Mouse (Mus musculus): Measurements from ENCODE around the gene Cryba4. TPM values are rescaled to one million over a fixed set of nuclear protein-coding genes. Genes with fewer than 3 reads are reported as not detected.
A peak's percentile ranks its signal among the peaks of the same experiment; 100 is the strongest.

The Cryba4 gene
- polyA plus RNA-seq, 1 experiment = 0.61 TPM

- no peak for TF ChIP-seq CTCF (IDR thresholded peaks at IDR 0.05; ENCODE audit: control insufficient read depth, insufficient read depth, insufficient replicate concordance, low read depth, low read length)
- no peak for TF ChIP-seq POLR2A (IDR thresholded peaks at IDR 0.05; ENCODE audit: control insufficient read depth, low read depth, low read length)
- Histone ChIP-seq H3K27ac (ENCODE audit: control insufficient read depth, insufficient read depth, low read depth, low read length) (no peak overlapping the region), H3K4me3 (ENCODE audit: control insufficient read depth, low read depth, low read length) (no peak overlapping the region), H3K4me1 (ENCODE audit: control insufficient read depth, insufficient read depth, low read length) (peaks cover 8% of the 10 kb centered on the region), H3K36me3 (ENCODE audit: control insufficient read depth, insufficient read depth, low read length) (no peaks in the 10 kb centered on the region), H3K27me3 (ENCODE audit: control insufficient read depth, insufficient read depth, low read length) (no peaks in the 10 kb centered on the region)
Measured at GRCm38 (mm10) chr5:112219398-112219797, 32.9 kb downstream of the Cryba4 start.

DNA sequence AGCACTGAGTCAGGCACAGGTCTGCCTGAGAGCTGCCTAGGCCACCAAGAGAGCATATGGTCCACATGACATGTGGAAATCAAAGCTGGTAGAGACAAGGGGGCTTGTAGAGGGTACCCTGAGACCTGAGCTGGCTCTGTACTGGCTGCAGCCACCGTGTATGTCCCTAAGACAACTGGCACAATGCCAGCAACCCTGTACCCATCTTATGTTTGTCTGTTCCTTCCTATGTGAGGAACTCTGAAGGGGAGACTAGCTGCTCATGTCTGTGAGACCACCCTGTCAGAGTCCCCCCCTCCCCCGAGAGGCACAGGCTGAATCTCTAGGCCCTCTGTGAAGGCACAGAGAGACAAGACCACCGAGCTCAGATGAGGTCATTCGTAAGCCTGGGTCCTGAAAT, 33.6 kb downstream of the Cryba4 start:
- peaks cover 9% of the 10 kb centered on the region for H3K4me1 ChIP-seq (ENCODE audit: control insufficient read depth, insufficient read depth, low read length)
- H3K27me3 ChIP-seq (ENCODE audit: control insufficient read depth, insufficient read depth, low read length) = no peaks in the 10 kb centered on the region

GRCm38 (mm10) chr5:112217031-112217430, 35.3 kb downstream of the Cryba4 start:
- Histone ChIP-seq H3K27ac (ENCODE audit: control insufficient read depth, insufficient read depth, low read depth, low read length) (no peak overlapping the region), H3K27me3 (ENCODE audit: control insufficient read depth, insufficient read depth, low read length) (no peaks in the 10 kb centered on the region), H3K4me3 (ENCODE audit: control insufficient read depth, low read depth, low read length) (peak overlapping the region; percentile 79), H3K36me3 (ENCODE audit: control insufficient read depth, insufficient read depth, low read length) (no peaks in the 10 kb centered on the region), H3K4me1 (ENCODE audit: control insufficient read depth, insufficient read depth, low read length) (peaks cover 9% of the 10 kb centered on the region)
- TF ChIP-seq POLR2A (IDR thresholded peaks at IDR 0.05; ENCODE audit: control insufficient read depth, low read depth, low read length) = no peak
- TF ChIP-seq CTCF (IDR thresholded peaks at IDR 0.05; ENCODE audit: control insufficient read depth, insufficient read depth, insufficient replicate concordance, low read depth, low read length) = no peak

More for the DNA sequence above, 33.6 kb downstream of the Cryba4 start:
- Histone ChIP-seq H3K4me3 (ENCODE audit: control insufficient read depth, low read depth, low read length) (no peak overlapping the region), H3K36me3 (ENCODE audit: control insufficient read depth, insufficient read depth, low read length) (no peaks in the 10 kb centered on the region), H3K27ac (ENCODE audit: control insufficient read depth, insufficient read depth, low read depth, low read length) (no peak overlapping the region)
- TF ChIP-seq POLR2A (IDR thresholded peaks at IDR 0.05; ENCODE audit: control insufficient read depth, low read depth, low read length) = no peak
- no peak for TF ChIP-seq CTCF (IDR thresholded peaks at IDR 0.05; ENCODE audit: control insufficient read depth, insufficient read depth, insufficient replicate concordance, low read depth, low read length)

GRCm38 (mm10) chr5:112216335-112216734, 36.0 kb downstream of the Cryba4 start:
- Histone ChIP-seq H3K27ac (ENCODE audit: control insufficient read depth, insufficient read depth, low read depth, low read length) (no peak overlapping the region), H3K27me3 (ENCODE audit: control insufficient read depth, insufficient read depth, low read length) (no peaks in the 10 kb centered on the region), H3K4me3 (ENCODE audit: control insufficient read depth, low read depth, low read length) (peak overlapping the region; percentile 79), H3K36me3 (ENCODE audit: control insufficient read depth, insufficient read depth, low read length) (no peaks in the 10 kb centered on the region), H3K4me1 (ENCODE audit: control insufficient read depth, insufficient read depth, low read length) (peaks cover 9% of the 10 kb centered on the region)
- TF ChIP-seq POLR2A (IDR thresholded peaks at IDR 0.05; ENCODE audit: control insufficient read depth, low read depth, low read length) (no peak), CTCF (IDR thresholded peaks at IDR 0.05; ENCODE audit: control insufficient read depth, insufficient read depth, insufficient replicate concordance, low read depth, low read length) (no peak)

DNA sequence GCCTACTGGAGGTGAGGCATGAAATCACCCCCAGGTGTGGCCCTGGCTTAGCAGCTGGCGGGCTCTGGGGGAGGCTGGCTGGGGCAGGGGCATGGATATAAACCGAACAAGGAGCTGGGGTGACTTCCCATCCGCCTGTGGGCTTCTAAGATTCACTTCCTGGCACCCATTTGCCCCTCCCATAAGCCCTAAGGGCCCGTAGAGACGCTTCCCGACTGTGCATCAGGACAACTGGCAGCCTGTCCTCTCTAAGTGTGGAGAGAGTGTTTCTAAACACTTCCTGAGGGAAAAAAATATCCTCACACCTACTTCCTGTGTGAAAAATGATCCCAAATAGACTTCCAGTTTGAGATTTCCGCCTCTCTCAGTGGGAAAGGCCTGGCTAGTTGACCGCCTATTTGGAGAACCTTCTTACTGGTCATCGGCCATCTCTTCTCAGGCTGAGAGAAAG, 36.5 kb downstream of the Cryba4 start:
- no peaks in the 10 kb centered on the region for H3K36me3 ChIP-seq (ENCODE audit: control insufficient read depth, insufficient read depth, low read length)
- H3K4me3 ChIP-seq (ENCODE audit: control insufficient read depth, low read depth, low read length) = peak overlapping the region; percentile 79
- H3K27me3 ChIP-seq (ENCODE audit: control insufficient read depth, insufficient read depth, low read length) = no peaks in the 10 kb centered on the region
- no peak for TF ChIP-seq CTCF (IDR thresholded peaks at IDR 0.05; ENCODE audit: control insufficient read depth, insufficient read depth, insufficient replicate concordance, low read depth, low read length)
- TF ChIP-seq POLR2A (IDR thresholded peaks at IDR 0.05; ENCODE audit: control insufficient read depth, low read depth, low read length) = no peak
- H3K27ac ChIP-seq (ENCODE audit: control insufficient read depth, insufficient read depth, low read depth, low read length) = peak overlapping the region; percentile 19; the same call in 1 of the 2 replicates
- H3K4me1 ChIP-seq (ENCODE audit: control insufficient read depth, insufficient read depth, low read length) = peaks cover 9% of the 10 kb centered on the region

DNA sequence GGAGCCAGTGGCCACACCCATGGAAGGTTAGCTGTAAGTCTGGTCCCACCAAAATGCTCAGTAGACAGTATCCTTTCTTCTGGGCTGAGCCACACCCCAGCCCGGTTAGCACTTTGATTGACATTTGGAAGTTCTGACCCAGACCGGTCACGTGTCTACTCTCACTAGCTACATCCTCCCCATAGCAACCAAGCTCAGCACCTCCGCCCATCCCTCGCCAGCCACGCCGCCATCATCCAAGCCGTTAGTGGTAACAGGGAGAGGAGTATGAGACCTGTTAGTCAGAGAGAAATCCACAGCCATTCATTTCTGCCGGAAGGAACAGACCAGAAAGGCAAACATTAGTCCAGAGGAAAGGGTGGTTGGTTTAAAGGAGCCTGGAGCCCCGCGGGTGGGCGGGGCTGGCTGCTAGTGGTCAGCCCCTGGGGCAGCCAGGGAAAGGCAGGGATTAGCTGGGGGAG, 37.0 kb downstream of the Cryba4 start:
- Histone ChIP-seq H3K4me3 (ENCODE audit: control insufficient read depth, low read depth, low read length) (peak overlapping the region; percentile 79), H3K36me3 (ENCODE audit: control insufficient read depth, insufficient read depth, low read length) (no peaks in the 10 kb centered on the region), H3K27ac (ENCODE audit: control insufficient read depth, insufficient read depth, low read depth, low read length) (no peak overlapping the region), H3K27me3 (ENCODE audit: control insufficient read depth, insufficient read depth, low read length) (no peaks in the 10 kb centered on the region), H3K4me1 (ENCODE audit: control insufficient read depth, insufficient read depth, low read length) (peaks cover 9% of the 10 kb centered on the region)
- TF ChIP-seq CTCF (IDR thresholded peaks at IDR 0.05; ENCODE audit: control insufficient read depth, insufficient read depth, insufficient replicate concordance, low read depth, low read length) = no peak
- TF ChIP-seq POLR2A (IDR thresholded peaks at IDR 0.05; ENCODE audit: control insufficient read depth, low read depth, low read length) = peak; percentile 67; the same call in 1 of the 2 replicates

- Histone ChIP-seq H3K4me1 (ENCODE audit: control insufficient read depth, insufficient read depth, low read length) (peaks cover 9% of the 10 kb centered on the region), H3K36me3 (ENCODE audit: control insufficient read depth, insufficient read depth, low read length) (no peaks in the 10 kb centered on the region), H3K27ac (ENCODE audit: control insufficient read depth, insufficient read depth, low read depth, low read length) (no peak overlapping the region), H3K27me3 (ENCODE audit: control insufficient read depth, insufficient read depth, low read length) (no peaks in the 10 kb centered on the region), H3K4me3 (ENCODE audit: control insufficient read depth, low read depth, low read length) (no peak overlapping the region)
- TF ChIP-seq POLR2A (IDR thresholded peaks at IDR 0.05; ENCODE audit: control insufficient read depth, low read depth, low read length) (no peak), CTCF (IDR thresholded peaks at IDR 0.05; ENCODE audit: control insufficient read depth, insufficient read depth, insufficient replicate concordance, low read depth, low read length) (peak; percentile 73; the same call in 1 of the 2 replicates)
Measured at GRCm38 (mm10) chr5:112214419-112214818, 37.9 kb downstream of the Cryba4 start.
